Mouse (Mus musculus) left cerebral cortex, postnatal 14 days (tissue): ENCODE data around the gene Tnfsf13b. TPM values are rescaled to one million over a fixed set of nuclear protein-coding genes. Genes with fewer than 3 reads are reported as not detected.

ENCODE experiments used
- DNase-seq, 2 experiments: peaks; one replicate each; pipeline ENCODE4 v3.0.0; 2021 to 2022; ENCODE audit warnings: low spot score in 2 of 2, mixed read lengths in 1 of 2
- intact Hi-C: fragments of 180-260 bp; cut with DNase I; formaldehyde crosslinking; loops from one replicate; pipeline ENCODE4 v1.15.1; 2025
- long read RNA-seq, 2 experiments: library from polyadenylated mRNA; stranded (forward); transcript quantifications; one replicate each; pipeline ENCODE4 v2.0.0; 2021
- total RNA-seq, 2 experiments: library from RNA; stranded (reverse); gene quantifications; 2 replicates each; pipeline ENCODE4 v1.2.3; 2021

Gene Tnfsf13b
- 1 to 10 TPM; 3.2 to 3.9 TPM for total RNA-seq
- long read RNA-seq, experiment 1, full-length matches to known transcripts, result 3 of 3 reads
- long read RNA-seq, experiment 1, partial matches to known transcripts, result 0 of 3 reads
- long read RNA-seq, experiment 1, other reads (novel, unspliced or antisense), result 0 of 3 reads
- long read RNA-seq, experiment 2, result 0 reads

- intact Hi-C loops, result no loop called here
- no peak for DNase-seq
Measured at GRCm38 (mm10) chr8:10006156-10006985, at the start of gene Tnfsf13b. Tnfsf13b (plus strand) TSS chr8:10006467.

- no peak for DNase-seq
- intact Hi-C loops, result no loop called here
Measured at GRCm38 (mm10) chr8:9958338-9958737, 47.9 kb upstream of the Tnfsf13b start.

GRCm38 (mm10) chr8:9959919-9960318, 46.3 kb upstream of the Tnfsf13b start:
- DNase-seq, result no peak

GRCm38 (mm10) chr8:9971866-9972265, 34.4 kb upstream of the Tnfsf13b start:
- intact Hi-C loops, result no loop called here
- no peak for DNase-seq

More at GRCm38 (mm10) chr8:9959919-9960318, 46.3 kb upstream of the Tnfsf13b start:
- intact Hi-C loops, result no loop called here

GRCm38 (mm10) chr8:9975276-9975675, 31.0 kb upstream of the Tnfsf13b start:
- intact Hi-C loops, result loop anchor here (5.0 kb wide), 1 partner anchor 257 kb away; no protein-coding TSS in a partner anchor
- DNase-seq, result no peak

- intact Hi-C loops, result loop anchor here (2.0 to 5.0 kb wide), 3 partner anchors 256 to 427 kb away; no protein-coding TSS in a partner anchor
Measured at GRCm38 (mm10) chr8:9975898-9976611, 30.2 kb upstream of the Tnfsf13b start.

GRCm38 (mm10) chr8:9977016-9977415, 29.3 kb upstream of the Tnfsf13b start:
- intact Hi-C loops, result loop anchor here (2.0 to 5.0 kb wide), 3 partner anchors 255 to 426 kb away; no protein-coding TSS in a partner anchor
- DNase-seq, result no peak

More at GRCm38 (mm10) chr8:9975898-9976611, 30.2 kb upstream of the Tnfsf13b start:
- DNase-seq, result peak; percentile 99

- intact Hi-C loops, result loop anchor here (2.0 to 5.0 kb wide), 3 partner anchors 255 to 425 kb away; no protein-coding TSS in a partner anchor
- peak; percentile 98 to 100 for DNase-seq
Measured at GRCm38 (mm10) chr8:9977573-9978314, 28.5 kb upstream of the Tnfsf13b start, which contains the start of the genes Lig4 and Abhd13. Lig4 (minus strand) TSS chr8:9977686. Abhd13 (plus strand) TSS chr8:9977707.

GRCm38 (mm10) chr8:9978475-9979230, 27.6 kb upstream of the Tnfsf13b start:
- no peak for DNase-seq
- intact Hi-C loops, result loop anchor here (5.0 kb wide), 1 partner anchor 254 kb away; no protein-coding TSS in a partner anchor

GRCm38 (mm10) chr8:9979746-9980145, 26.5 kb upstream of the Tnfsf13b start:
- no peak for DNase-seq
- intact Hi-C loops, result loop anchor here (5.0 kb wide), 1 partner anchor 253 kb away; no protein-coding TSS in a partner anchor

- intact Hi-C loops, result no loop called here
- no peak for DNase-seq
Measured at GRCm38 (mm10) chr8:9980188-9980587, 26.1 kb upstream of the Tnfsf13b start.

GRCm38 (mm10) chr8:10004115-10004514, 2.2 kb upstream of the Tnfsf13b start:
- no peak for DNase-seq
- intact Hi-C loops, result no loop called here

GRCm38 (mm10) chr8:10006986-10007659, 856 bp downstream of the Tnfsf13b start:
- intact Hi-C loops, result no loop called here
- peak; percentile 46 to 48 for DNase-seq

- intact Hi-C loops, result no loop called here
- DNase-seq, result no peak
Measured at GRCm38 (mm10) chr8:10007660-10008028, 1.4 kb downstream of the Tnfsf13b start.

GRCm38 (mm10) chr8:10016252-10016651, 10.0 kb downstream of the Tnfsf13b start:
- intact Hi-C loops, result no loop called here

GRCm38 (mm10) chr8:10017231-10017630, 11.0 kb downstream of the Tnfsf13b start:
- peak; percentile 64 to 69 for DNase-seq
- intact Hi-C loops, result no loop called here

More at GRCm38 (mm10) chr8:10016252-10016651, 10.0 kb downstream of the Tnfsf13b start:
- DNase-seq, result no peak

GRCm38 (mm10) chr8:10030320-10031060, 24.2 kb downstream of the Tnfsf13b start:
- DNase-seq, result no peak
- intact Hi-C loops, result no loop called here
